Mouse (Mus musculus) v-Abl transformed pro-B cells (cell line): ENCODE results near the gene Phc1.
"Not testable (repeated sequence)": the region's sequence is repeated elsewhere in the genome, so short reads cannot be mapped to it uniquely, and the experiment has no call there.

Experiments
- in situ Hi-C, 2 experiments: fragments of 400-800 bp; cut with MboI; formaldehyde crosslinking; loops; one replicate each; pipeline ENCODE4 v1.15.1; 2025; ENCODE audit not compliant: unreplicated experiment in 2 of 2

Phc1 gene

GRCm38 (mm10) chr6:122340349-122341000 lies at the start of gene Phc1:
Gene Phc1, minus strand, starts transcription at chr6:122340561.
- in situ Hi-C loops = no loop called here

DNA sequence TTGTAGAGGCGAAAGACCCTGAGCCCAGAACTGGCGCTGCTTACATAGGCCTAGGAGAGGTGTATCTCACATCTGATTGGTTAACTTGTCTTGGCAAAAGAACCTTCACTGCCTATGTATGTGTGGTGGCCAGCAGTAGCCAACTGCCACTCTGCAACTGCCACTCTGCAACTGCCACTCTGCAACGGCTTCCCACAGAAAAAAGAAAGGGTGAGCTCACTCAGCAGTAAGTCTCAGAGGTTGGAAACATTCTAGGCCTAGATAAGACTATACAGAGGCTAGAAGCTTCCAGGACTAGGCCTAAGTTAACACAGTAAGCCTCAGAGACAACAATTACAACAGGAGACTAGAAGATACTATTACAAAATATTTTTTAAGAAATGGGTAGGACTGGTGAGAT lies 49.6 kb upstream of the Phc1 start:
- in situ Hi-C loops = loop anchor here (5.0 to 10.0 kb wide), 4 partner anchors 133 to 1053 kb away; no protein-coding TSS in a partner anchor

DNA sequence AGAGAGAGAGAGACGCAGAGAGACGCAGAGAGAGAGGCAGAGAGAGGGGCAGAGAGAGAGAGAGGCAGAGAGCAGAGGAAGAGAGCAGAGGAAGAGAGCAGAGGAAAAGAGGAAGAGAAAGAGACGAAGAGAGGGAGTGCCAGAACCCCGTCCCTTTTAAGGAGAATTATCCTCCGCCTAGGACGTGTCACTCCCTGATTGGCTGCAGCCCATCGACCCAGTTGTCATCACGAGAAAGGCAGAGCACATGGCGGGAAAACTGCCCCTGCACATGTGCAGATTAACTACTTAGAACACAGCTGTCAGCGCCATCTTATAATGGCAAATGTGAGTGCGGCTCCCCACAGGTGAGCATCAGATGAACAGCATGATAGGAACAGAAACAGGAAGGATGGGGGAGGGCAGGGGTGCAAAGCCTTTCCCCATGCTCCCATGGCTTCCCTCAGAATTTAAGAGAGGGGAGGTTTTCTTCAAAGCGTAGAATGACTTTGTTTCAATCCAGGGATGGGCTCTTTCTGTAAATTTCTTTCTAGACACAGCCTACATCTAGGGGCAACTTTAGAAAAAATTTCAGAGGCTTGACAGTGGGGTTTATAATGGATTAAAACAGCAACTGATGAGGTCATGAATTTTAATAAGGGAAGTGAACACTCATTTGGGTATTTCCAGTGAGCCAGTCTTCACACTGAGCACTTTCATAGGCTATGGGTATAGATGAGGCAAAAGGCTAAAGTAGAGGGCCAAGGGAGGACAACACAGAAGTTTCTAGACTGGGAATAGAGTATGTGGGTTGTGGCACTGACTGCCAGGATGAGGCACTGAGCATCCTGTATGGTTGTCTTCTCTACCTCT lies 47.0 kb upstream of the Phc1 start:
- in situ Hi-C loops = loop anchor here in 1 of 2 experiments (5.0 kb wide), 1 partner anchor 1050 kb away; no protein-coding TSS in a partner anchor

GRCm38 (mm10) chr6:122385724-122386123 lies 45.4 kb upstream of the Phc1 start:
- in situ Hi-C loops = loop anchor here in 1 of 2 experiments (5.0 kb wide), 1 partner anchor 1048 kb away; no protein-coding TSS in a partner anchor

GRCm38 (mm10) chr6:122384886-122385285 lies 44.5 kb upstream of the Phc1 start:
- in situ Hi-C loops = loop anchor here in 1 of 2 experiments (5.0 kb wide), 1 partner anchor 1048 kb away; no protein-coding TSS in a partner anchor

GRCm38 (mm10) chr6:122383211-122383610 lies 42.9 kb upstream of the Phc1 start:
- in situ Hi-C loops = no loop called here

GRCm38 (mm10) chr6:122382046-122382445 lies 41.7 kb upstream of the Phc1 start:
- in situ Hi-C loops = no loop called here

- in situ Hi-C loops = no loop called here
Observed at GRCm38 (mm10) chr6:122368245-122368644, 27.9 kb upstream of the Phc1 start.

DNA sequence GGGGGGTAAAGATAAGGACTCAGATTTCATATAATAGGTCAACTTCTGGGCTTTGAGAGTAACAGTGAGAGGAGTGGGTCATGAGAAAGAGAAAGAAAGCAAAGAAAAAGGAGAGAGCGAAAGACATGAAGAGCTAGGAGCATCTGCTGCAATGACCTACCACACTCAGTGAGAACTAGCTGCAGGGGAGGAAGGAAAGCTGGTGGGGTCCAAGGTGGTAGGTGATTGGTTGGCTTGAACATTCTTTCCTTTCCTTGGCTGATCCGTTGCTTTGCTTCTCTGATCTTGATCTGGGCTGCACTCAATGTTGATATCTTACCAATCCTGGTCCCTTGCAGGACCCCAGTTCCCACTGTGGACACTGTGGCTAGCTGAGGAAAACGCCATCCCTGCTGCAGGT lies 26.6 kb upstream of the Phc1 start:
- in situ Hi-C loops = no loop called here

DNA sequence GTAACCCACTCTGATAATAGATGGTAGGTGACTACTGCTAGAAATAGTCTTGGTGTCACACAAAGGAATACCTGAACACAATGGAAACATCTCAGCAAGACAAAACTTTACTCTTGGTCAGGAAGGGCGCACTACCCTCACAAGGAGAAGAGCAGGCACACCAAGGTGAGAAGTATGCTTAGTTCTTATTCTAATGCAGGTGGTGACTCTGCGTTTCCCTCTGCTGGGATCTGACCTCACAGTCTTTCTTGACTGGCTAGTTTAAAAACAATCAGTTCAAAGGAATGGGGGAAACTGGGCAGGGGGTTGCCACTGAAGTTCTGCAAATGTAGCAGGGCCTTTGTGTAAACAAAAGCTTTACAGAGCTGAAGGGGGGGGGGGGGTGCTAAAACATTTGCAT lies 25.9 kb upstream of the Phc1 start:
- in situ Hi-C loops = no loop called here

- in situ Hi-C loops = no loop called here
Observed at GRCm38 (mm10) chr6:122365706-122366105, 25.3 kb upstream of the Phc1 start.

GRCm38 (mm10) chr6:122357089-122357488 lies 16.7 kb upstream of the Phc1 start:
- in situ Hi-C loops = no loop called here

DNA sequence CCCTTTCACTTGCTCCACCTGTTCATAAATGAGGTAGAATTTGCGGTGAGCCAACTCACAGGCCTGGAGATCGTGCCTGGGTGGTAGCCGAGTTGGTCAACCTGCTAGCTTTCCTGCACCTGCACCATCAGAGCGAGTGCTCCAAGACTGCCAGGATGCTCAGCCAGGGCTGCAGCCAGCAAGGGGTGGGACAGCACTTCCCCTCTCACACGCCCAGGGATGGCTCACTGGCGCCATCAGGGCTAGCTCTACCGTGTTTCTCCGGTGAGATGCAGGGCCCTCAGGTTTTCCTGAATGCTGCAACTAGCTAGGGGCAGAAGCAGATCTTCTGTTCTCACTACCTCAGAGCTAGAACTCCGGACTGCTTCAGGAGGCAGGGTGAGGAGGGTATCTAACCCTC lies 15.5 kb upstream of the Phc1 start:
- in situ Hi-C loops = no loop called here

DNA sequence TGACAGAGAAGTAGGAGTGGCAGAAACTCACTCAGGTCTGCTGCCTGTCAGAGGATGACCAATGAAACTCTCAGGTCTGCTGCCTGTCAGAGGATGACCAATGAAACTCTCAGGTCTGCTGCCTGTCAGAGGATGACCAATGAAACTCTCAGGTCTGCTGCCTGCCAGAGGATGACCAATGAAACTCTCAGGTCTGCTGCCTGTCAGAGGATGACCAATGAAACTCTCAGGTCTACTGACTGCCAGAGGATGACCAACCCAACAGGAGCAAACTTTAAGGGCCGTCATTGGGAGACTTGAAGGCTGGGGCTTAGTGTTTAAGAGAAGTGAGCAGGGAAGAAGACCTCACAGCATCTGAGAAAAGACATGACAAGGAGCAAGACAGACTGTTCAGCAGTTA lies 7.0 kb upstream of the Phc1 start:
- in situ Hi-C loops = not testable (repeated sequence)

GRCm38 (mm10) chr6:122346399-122346798 lies 6.0 kb upstream of the Phc1 start:
- in situ Hi-C loops = no loop called here

DNA sequence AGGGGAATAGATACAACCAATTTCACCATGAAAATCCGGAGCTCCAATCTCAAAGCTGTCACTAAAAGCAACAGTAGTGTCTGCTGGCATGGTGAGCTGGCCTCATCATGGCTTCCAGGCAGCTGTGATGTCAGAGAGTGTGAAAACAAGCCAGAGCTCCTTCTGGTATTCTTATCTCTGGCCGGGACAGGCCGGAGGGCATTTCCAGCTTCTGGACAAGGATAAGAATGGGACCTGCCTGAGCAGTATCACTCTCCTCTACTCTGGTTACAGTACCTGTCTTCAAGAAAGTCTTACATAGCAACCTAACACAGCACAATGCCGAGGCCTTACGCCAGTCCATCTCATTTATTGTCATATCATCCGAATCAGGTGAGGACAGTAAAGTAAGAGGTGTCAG lies 5.4 kb upstream of the Phc1 start:
- in situ Hi-C loops = no loop called here

DNA sequence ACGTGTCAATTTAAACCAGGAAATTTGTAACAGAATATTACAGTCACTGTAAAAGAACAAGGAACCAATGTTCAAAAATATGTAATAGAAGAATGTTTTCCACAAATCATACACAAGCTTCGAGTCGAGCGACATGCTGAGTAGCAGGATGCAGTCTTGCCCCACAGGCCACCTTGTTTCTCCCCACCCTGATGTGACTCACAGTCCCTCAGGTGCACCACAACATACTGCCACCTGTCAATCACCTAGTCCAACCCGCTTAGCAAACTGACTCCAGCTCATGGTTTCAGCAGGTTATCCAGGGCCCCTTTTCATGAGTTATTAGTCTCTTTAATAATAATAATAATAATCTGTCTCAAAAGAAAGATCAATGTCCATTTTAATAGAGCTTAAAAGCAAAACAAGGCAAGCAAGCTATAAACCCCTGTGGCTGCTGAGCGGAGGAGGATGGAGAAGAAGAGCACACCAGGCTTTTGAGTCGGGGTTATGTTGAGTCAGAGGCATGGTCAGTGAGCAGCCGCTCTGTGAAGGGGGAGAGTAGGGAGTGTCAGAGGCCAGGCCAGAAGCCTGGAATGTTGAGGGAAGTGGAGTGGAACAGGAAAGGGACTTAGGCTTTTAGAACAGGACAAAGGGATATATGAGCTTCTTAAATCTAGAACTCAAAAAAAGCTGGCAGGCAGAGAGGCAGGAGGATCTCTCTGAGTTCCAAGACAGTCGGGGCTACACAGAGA lies 4.2 kb upstream of the Phc1 start:
- in situ Hi-C loops = no loop called here

GRCm38 (mm10) chr6:122343719-122344118 lies 3.4 kb upstream of the Phc1 start:
- in situ Hi-C loops = no loop called here

GRCm38 (mm10) chr6:122342125-122342524 lies 1.8 kb upstream of the Phc1 start:
- in situ Hi-C loops = no loop called here

DNA sequence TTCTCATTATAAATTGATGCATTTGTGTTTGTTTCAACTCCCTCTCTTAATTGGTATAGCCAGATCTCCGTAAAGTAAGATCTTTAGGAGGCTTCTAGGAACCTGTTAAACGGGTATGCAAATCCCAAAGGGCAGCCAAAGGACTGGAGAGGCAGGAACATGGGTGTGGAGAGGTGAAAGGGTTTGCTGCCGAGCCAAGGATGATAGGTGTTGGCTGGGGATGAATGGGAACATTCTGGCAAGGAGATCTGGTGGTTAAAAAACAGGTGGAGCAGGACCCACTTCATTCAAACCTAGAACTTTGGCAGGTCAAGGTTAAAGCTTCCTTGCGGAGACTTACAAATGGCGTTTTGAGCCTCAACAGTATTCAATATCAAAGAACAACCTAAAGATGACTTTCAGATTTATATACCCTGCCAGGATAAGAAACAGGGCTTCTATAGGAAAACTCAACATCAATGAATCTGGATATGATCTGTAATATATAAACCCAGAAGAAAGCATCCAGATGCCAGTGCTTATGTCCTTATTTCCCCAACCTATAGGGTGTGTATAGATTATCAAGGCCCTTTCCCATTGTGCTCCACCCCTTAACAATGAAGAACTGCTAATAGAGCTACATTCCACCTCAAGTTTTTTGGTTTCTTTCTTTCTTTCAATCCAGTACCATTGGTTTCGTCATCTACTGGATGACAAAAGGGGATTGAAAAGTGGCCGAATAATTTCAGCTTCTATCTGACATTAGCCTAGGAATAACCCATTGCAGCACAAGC lies 863 bp upstream of the Phc1 start:
- in situ Hi-C loops = no loop called here
